Mouse (Mus musculus): ENCODE measurements at regions not wholly inside any gene's neighbourhood (a gene's known extent, or its start where the extent isn't known, plus 50 kb on each side); places are given as distances from the start of the nearest gene placed in this dataset.

- no peak for TF ChIP-seq MAFK (IDR thresholded peaks at IDR 0.05; ENCODE audit: insufficient read depth, low read depth, low read length)
- no peak for TF ChIP-seq CHD2 (IDR thresholded peaks at IDR 0.05; ENCODE audit: low read depth, low read length)
- TF ChIP-seq ZC3H11A (IDR thresholded peaks at IDR 0.05; ENCODE audit: borderline replicate concordance, low read depth, low read length) = no peak
- TF ChIP-seq HCFC1 (IDR thresholded peaks at IDR 0.05; ENCODE audit: borderline replicate concordance, insufficient read depth, low read length) = no peak
- no peak for TF ChIP-seq ZNF384 (IDR thresholded peaks at IDR 0.05; ENCODE audit: low read depth, low read length)
Observed at GRCm38 (mm10) chr6:58757339-58757738, 73.9 kb upstream of the Herc3 start.

Measured in ES-E14 (cell line).